Mouse (Mus musculus) stomach, postnatal 0 days (tissue): ENCODE results near the gene Tas2r102. TPM values are rescaled to one million over a fixed set of nuclear protein-coding genes. Genes with fewer than 3 reads are reported as not detected.

Experiments
- ATAC-seq: fragments of 200-750 bp; cut with Nextera tagmentation; 2 replicates; pipeline ENCODE4 v1.8.0; 2017; ENCODE audit not compliant: low FRiP score, low TSS enrichment
- DNase-seq: peaks from one replicate; pipeline ENCODE4 v3.0.0-alpha.2; 2016; ENCODE audit warnings: low spot score
- H3K27ac ChIP-seq: fragments of 300-500 bp; sonication (generic); replicated peaks from 2 replicates; pipeline ENCODE4 v1.5.1; 2014; ENCODE audit warnings: mild to moderate bottlenecking, control low read depth
- H3K27me3 ChIP-seq: fragments of 300-500 bp; sonication (generic); 2 replicates; pipeline ENCODE4 v1.6.1; 2014; ENCODE audit warnings: low read length; ENCODE audit not compliant: control insufficient read depth, insufficient read depth
- H3K36me3 ChIP-seq: fragments of 300-500 bp; sonication (generic); 2 replicates; pipeline ENCODE4 v1.6.1; 2014; ENCODE audit warnings: low read length, mixed read lengths; ENCODE audit not compliant: control insufficient read depth, insufficient read depth
- H3K4me1 ChIP-seq: fragments of 300-500 bp; sonication (generic); replicated peaks from 2 replicates; pipeline ENCODE4 v1.6.1; 2014; ENCODE audit warnings: antibody characterized with exemption; ENCODE audit not compliant: control insufficient read depth, insufficient read depth
- H3K4me2 ChIP-seq: fragments of 300-500 bp; sonication (generic); replicated peaks from 2 replicates; pipeline ENCODE4 v1.6.1; 2014; ENCODE audit warnings: low read depth, mild to moderate bottlenecking, control low read depth, moderate library complexity
- H3K4me3 ChIP-seq: fragments of 300-500 bp; sonication (generic); 2 replicates; pipeline ENCODE4 v1.5.1; 2014; ENCODE audit warnings: low read depth, low read length, control low read depth
- H3K9ac ChIP-seq: fragments of 300-500 bp; sonication (generic); 2 replicates; pipeline ENCODE4 v1.6.1; 2014; ENCODE audit warnings: mild to moderate bottlenecking, low read length, control low read depth, mixed read lengths
- H3K9me3 ChIP-seq: fragments of 300-500 bp; sonication (generic); 2 replicates; pipeline ENCODE4 v1.6.1; 2016; ENCODE audit warnings: low read length; ENCODE audit not compliant: control insufficient read depth
- CTCF ChIP-seq: IDR thresholded peaks from 2 replicates; pipeline ENCODE4 v1.5.1; 2016; ENCODE audit warnings: antibody characterized with exemption, low read depth, mild to moderate bottlenecking, moderate library complexity
- EP300 ChIP-seq: optimal IDR thresholded peaks from 2 replicates; pipeline ENCODE3; 2016; ENCODE audit warnings: antibody characterized with exemption
- WGBS: fragments of 180-500 bp; shearing (Covaris S2); extraction: QIAGEN DNeasy Blood & Tissue Kit; methylation state at CpG from one replicate; pipeline ENCODE4 v1.1.7; 2014; 5-methylcytosine and 5-hydroxymethylcytosine counted together
- polyA plus RNA-seq: library from polyadenylated mRNA; unstranded; fragments of >200 nt; fragmentation: Nextera tagmentation; extraction: Ambion mirVana; gene quantifications from 2 replicates; pipeline ENCODE4 v1.2.1, GENCODE M21; 2015

The Tas2r102 gene
- polyA plus RNA-seq, 1 experiment from 2014 or later = not detected

- no peaks in the 10 kb centered on the region for H3K36me3 ChIP-seq
- no peak within 1 kb of the TSS for H3K4me3 ChIP-seq
- H3K9me3 ChIP-seq = no peaks in the 10 kb centered on the region
- no peaks in the 10 kb centered on the region for H3K4me1 ChIP-seq
- H3K4me2 ChIP-seq = no peak within 1 kb of the TSS
- DNase-seq (no peak), ATAC-seq (no peak)
- no peak within 1 kb of the TSS for H3K27ac ChIP-seq
- no peak within 1 kb of the TSS for H3K9ac ChIP-seq
- TF ChIP-seq EP300 (no peak), CTCF (no peak)
- H3K27me3 ChIP-seq = no peaks in the 10 kb centered on the region
- WGBS = 85% methylated on average over 1 of the region's 1 CpGs
These were observed 40.6 kb downstream of the Tas2r102 start, which contains the start of gene Tas2r117 for GRCm38 (mm10) chr6:132802518-132802917. Gene Tas2r117 (plus strand): TSS chr6:132802818.

Other genes starting within 250 kb of the Tas2r102 start
- 0.11 TPM in 1 of 2 replicates, not detected in the other for gene Prh1, start 192.3 kb upstream of the Tas2r102 start, polyA plus RNA-seq
- not detected in 2 replicates for gene Prp2, start 166.2 kb upstream of the Tas2r102 start, polyA plus RNA-seq
- gene A630073D07Rik, start 110.6 kb upstream of the Tas2r102 start, polyA plus RNA-seq = not detected in 2 replicates
- not detected in 2 replicates for gene Tas2r120, start 105.2 kb upstream of the Tas2r102 start, polyA plus RNA-seq
- gene Tas2r121, start 61.1 kb upstream of the Tas2r102 start, polyA plus RNA-seq = not detected in 2 replicates
- not detected in 2 replicates for gene Tas2r122, start 50.2 kb upstream of the Tas2r102 start, polyA plus RNA-seq
- gene Tas2r115, start 24.1 kb upstream of the Tas2r102 start, polyA plus RNA-seq = not detected in 2 replicates
- not detected in 2 replicates for gene Tas2r124, start 7.4 kb upstream of the Tas2r102 start, polyA plus RNA-seq
- gene Tas2r136, start 16.0 kb downstream of the Tas2r102 start, polyA plus RNA-seq = not detected in 2 replicates
- not detected in 2 replicates for gene Tas2r117, start 40.7 kb downstream of the Tas2r102 start, polyA plus RNA-seq
- not detected in 2 replicates for gene Tas2r123, start 85.0 kb downstream of the Tas2r102 start, polyA plus RNA-seq
- gene Tas2r116, start 93.3 kb downstream of the Tas2r102 start, polyA plus RNA-seq = not detected in 2 replicates
- gene Tas2r110, start 105.9 kb downstream of the Tas2r102 start, polyA plus RNA-seq = not detected in 2 replicates
- gene Tas2r113, start 130.9 kb downstream of the Tas2r102 start, polyA plus RNA-seq = not detected in 2 replicates
- gene Tas2r125, start 147.5 kb downstream of the Tas2r102 start, polyA plus RNA-seq = not detected in 2 replicates
- not detected in 2 replicates for gene Tas2r129, start 189.0 kb downstream of the Tas2r102 start, polyA plus RNA-seq
- not detected in 2 replicates for gene Tas2r131, start 195.8 kb downstream of the Tas2r102 start, polyA plus RNA-seq
- gene Tas2r109, start 218.8 kb downstream of the Tas2r102 start, polyA plus RNA-seq = not detected in 2 replicates